Mouse (Mus musculus): Measurements from ENCODE around the gene Vps4a.

GRCm38 (mm10) chr8:107030650-107031576, at the start of gene Vps4a:
- peak; percentile 54 for TF ChIP-seq CTCF (IDR thresholded peaks at IDR 0.05; ENCODE audit: insufficient read depth, low read length)
- TF ChIP-seq POLR2A (IDR thresholded peaks at IDR 0.05; ENCODE audit: borderline replicate concordance, extremely low read depth, low read depth, low read length) = peak; percentile 72
